Mouse (Mus musculus) ES-CJ7 (cell line): Measurements from ENCODE around the gene Vtcn1.
"Not testable (repeated sequence)": the region's sequence is repeated elsewhere in the genome, so short reads cannot be mapped to it uniquely, and the experiment has no call there.

Source experiments
- DNase-seq: peaks from one replicate; pipeline ENCODE4 v3.0.0; 2011; ENCODE audit warnings: low read depth, low spot score

Vtcn1 gene

DNA sequence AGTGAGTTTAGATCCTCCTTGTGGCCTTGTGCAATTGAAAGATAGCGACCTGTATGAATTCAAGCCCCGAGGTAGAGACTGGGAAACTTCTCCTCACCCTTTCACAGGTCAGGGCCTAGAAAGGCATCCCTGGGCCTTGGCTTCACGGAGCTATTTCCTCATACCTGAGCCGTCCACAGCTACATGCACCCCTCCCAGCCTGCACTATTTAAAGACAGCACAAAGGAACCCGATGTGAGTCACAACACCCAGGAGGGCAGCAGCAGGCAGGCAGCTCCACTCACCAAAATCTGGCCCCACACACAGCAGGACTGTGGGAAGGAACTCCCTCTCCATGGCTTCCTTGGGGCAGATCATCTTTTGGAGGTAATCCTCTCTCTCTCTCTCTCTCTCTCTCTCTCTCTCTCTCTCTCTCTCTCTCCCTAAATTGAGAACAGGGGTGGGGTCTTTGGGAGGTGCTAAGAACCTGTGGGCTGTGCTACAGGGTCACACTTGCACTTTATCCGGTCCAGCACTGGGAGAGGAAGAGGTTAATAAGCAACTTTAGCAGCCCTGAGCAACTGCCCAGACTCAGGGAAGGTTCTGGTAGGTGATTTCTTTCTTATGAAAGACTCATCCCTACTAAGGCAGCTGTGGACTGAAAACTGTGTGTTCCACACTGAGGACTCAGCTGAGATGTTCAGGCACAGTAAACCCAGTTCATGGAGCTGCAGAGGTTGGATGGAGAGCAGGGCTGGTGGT, at the start of gene Vtcn1:
Gene Vtcn1 (plus strand): TSS at position 235 of the 741 bp plus-strand sequence.
- no peak for DNase-seq

DNA sequence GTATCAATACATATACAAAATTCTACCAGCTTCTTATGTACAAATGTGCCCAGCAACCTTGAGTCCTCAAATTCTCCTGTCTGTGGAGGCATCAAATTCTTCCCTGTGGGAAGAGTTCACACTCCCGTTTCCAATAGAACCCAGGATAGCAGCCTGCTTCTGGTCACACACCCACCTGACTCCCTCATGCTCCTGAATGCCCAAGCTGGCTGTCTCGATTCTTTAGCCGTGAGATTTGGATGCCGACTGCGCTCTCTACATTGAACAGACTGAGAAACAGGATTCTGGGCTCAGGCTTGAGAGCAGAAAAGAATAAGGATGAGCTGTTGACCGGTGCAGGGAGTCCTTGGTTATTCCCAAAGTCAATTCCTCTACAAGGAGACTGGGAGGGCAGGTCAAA, 48.3 kb upstream of the Vtcn1 start:
- no peak for DNase-seq

DNA sequence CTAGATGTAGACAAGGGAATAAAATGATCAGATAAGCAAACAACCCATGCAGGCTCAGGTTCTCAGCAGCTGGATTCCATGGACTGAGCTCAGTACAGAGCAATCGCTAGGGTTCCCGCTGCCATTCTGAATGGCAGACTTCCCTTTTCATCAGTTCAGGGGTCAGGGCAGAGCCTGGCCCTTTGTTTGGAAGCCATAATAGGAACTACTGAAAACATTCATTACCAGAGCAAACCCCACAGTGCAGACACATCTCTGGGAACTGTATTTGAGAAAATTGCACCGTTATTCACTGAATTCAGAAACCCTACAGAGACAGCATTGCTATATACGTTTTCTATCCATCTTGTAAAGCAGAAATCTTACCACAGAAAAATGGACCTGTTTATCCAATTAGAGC, 47.7 kb upstream of the Vtcn1 start:
- no peak for DNase-seq

DNA sequence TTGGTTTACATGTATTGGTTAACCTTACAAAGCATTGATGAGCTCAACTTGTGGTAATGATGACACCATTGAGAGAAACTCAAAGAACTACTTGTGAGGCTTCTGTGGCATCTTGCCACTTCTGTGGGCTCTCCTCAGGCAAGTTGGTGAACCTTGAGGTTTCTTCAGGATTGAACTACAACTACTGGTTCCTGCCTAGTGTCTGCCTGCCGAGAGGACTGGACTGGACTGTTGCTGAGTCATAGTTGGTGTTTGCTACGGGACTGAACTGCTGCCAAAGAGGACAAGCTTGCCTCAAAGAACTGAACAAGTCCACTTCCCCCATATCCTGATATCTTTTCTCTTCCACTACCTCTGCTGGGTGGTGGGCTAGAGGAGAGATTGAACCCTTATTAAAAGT, 39.2 kb upstream of the Vtcn1 start:
- DNase-seq, result no peak

DNA sequence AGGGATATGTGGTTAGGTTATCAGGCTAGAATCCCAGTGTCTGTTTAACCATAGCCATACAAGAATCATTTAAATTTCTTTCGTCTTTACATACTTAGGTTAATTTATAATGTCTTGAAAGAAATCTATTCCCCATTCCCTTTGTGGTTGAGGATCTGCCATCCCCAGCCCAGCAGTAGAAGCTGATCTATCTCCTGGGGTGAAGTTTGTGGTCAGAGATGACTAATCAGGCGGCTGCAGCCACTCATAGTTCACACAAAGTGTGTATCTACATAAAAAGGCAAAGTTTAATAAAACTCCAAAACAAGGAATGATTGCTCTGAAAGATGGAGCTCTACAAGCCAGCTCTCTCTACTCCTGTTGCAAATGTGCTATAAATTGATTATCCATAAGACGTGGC, 33.6 kb upstream of the Vtcn1 start:
- DNase-seq, result no peak

DNA sequence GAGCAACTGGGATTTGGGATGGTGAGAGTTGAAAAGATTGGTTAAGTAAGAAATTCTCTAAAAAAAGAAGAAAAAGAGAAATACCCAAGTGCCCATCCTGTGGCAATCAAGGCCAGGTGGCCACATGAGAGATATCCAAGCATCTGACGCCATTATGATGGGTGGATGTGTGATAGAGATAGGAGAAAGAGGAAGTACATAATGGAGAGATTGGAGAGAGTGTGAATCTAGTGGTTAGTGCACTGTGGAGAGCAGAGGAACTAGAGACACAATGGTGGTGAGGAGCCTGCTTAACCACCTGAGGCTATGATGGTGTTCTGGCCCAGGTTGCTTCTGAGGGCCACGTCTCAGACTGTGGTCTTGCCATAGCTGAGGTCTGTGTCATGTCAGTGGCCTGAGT, 31.9 kb upstream of the Vtcn1 start:
- DNase-seq, result no peak

DNA sequence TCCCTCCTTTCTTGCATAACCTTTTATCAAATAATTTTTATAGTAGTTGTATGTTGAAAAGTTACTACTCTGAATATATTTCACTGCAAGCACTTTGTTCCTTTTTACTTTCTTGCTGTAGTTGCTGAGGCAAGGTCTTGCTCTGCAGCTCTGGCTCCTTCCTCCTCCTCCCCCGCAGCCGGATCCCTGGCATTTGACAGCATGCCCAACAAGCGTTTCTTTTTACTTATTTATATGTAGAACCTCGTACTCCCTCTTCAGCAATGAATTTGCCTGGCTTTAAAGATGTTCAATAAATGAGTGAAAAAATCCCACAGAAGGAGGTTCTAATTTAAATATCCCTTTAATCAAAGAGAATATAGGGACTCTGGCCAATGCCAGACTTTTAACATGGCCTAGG, 28.7 kb upstream of the Vtcn1 start:
- DNase-seq, result no peak

DNA sequence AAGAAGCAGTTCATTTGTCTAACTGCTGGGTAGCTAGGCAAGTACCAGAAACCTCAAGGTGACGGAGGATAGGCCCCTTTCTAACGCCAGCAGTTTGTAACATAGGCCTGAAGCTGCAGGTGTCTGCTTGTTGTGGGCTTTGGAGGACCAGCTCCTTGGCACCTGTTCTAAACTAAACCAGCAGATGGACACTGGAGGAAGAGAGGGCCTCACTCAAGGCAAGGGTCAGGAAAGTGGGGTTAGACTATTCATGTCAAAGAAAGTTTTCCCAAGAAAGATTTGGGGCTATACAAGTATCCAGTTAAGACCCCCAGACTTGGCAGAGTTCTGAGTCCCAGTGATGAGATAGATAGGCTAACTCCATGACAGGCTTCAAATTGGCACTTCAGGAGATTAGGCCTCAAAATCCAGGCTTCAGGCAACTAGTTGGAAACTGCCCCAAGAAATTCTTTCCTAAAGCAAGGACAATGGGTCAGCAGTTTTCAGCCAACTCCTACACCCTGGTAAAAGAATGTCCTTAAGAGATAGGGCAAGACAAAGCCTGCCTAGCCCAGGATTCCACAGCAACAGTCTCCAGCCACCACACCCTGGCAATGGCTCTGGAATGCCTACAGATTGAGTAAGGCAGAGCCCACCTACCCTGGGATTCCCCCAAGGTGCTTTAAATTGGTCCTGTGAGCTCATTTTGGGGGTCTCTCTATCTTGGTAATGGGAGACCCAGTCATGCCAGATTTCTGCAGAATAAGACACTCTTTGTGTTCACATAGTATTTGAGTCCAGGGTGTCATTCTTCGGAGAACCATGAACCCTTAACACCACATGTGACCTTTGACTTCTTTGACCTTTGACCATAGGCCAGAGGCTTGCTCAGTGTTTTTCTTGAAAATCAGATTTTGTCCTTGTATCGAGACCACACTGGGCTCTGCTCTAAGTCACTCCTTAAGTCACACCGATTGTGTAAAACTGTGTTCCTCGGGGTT, 27.8 kb upstream of the Vtcn1 start:
- peak; percentile 41 for DNase-seq

DNA sequence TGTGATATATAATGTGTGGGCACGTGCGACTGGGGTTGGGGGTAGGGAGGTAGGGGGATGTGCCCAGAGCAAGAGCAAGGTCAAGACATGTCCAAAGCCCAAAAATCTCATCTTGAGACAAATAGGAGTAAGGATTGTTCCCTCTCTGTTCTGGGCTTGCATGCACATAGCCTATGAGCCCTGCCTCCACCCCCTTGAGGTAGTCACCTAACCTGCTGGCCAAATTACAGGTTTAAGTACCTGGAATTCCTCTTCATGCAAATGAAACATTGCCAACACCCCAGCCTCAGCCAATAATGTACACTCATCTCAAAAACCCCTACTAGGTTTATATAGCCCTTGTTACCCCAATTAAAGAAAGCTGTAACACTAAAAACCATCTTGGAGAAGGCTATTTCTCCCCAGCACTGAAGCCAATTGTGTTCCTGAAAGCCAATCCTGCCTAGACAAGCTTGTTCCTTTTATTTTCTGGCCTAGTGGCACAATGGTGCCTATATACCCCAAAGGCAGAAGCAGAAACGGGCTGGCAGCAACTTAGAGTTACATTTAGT, 26.3 kb upstream of the Vtcn1 start:
- no peak for DNase-seq

DNA sequence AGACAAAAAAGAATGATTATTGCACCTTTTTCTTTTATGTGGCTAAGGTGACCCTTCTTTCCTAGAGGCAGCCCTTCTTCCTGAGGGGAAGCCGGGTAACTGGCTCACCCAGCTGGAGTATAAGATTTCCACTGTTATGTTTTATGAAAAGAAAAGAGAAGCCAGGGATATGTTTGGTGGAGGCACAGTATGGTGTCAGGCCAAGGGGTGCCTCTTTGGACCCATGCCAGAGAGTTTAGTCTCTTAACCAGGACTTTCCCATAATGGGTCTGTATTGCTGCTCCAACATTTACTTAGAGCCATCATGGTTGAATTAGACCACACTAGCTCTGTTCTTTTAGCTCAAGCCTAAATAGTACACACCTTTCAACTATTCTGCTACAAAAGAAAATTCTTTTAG, 20.3 kb upstream of the Vtcn1 start:
- DNase-seq, result no peak

DNA sequence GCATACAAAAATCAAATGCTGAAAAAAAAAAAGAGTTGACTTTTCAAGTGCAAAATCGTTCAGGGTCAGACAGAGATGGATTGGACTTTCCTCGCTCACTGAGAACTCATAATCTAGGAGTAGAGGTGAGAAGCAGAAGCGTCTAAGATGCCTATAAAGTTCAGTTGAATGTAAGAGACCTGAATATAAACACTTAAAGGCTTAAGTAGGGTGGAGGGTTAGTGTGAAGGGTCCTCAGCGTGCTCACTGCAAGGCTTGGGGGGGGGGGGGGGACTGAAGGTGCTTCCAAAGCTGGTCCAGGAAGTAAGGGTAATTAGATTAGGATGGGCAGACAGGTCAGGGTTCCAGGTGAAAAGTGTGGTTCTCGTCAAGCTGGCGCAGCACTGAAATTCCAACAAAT, 19.3 kb upstream of the Vtcn1 start:
- no peak for DNase-seq

DNA sequence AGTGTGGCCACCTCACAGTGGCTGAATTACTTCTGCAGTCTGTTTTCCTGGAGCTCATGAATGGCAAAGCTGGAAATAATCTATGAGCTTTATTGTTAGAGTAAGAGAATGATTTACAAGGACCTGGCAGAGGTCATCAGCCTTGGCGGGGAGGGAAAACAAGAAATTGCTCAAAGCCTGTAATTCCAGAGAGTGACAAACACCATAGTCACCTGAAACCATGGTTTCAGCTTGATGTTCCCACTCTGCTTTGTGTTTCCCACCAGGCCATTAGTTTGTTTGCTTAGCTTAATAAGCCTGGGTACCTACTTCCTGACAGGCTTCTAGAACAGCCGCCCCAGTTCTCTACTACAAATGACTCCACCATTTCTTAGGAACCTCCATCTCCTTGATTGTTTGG, 14.8 kb upstream of the Vtcn1 start:
- no peak for DNase-seq

DNA sequence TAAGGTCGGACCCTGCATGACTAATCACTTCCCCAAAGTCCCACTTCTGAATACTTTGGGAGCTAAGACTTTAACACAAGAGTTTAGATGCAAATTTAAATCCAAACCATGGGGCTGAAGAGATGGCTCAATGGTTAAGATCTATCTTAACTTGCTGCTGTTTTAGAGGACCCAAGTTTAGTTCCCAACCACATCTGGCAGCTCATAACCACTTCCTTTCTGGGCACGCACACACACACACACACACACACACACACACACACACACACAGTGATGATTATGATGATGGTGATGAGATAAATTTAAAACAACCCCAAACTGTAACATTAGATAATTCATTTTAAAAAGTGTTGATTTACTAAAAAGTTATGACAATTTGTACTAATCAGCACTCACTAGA, 13.4 kb upstream of the Vtcn1 start:
- no peak for DNase-seq

DNA sequence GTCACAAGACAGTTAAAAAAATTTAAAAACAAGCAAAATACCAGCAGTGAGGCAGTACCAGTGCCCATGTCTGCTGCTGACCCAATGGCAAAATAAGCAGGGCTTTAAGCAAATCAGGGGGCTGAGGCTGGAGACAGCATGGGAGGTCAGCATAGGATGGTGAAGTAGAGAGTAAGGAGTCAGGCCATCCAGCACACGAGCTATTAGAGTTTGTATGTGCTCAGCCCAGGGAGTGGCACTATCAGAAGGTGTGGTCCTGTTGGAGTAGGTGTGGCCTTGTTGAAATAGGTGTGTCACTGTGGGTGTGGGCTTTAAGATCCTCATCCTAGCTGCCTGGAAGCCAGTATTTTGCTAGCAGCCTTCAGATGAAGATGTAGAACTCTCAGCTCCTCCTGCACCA, 9.8 kb upstream of the Vtcn1 start:
- DNase-seq, result not testable (repeated sequence)

DNA sequence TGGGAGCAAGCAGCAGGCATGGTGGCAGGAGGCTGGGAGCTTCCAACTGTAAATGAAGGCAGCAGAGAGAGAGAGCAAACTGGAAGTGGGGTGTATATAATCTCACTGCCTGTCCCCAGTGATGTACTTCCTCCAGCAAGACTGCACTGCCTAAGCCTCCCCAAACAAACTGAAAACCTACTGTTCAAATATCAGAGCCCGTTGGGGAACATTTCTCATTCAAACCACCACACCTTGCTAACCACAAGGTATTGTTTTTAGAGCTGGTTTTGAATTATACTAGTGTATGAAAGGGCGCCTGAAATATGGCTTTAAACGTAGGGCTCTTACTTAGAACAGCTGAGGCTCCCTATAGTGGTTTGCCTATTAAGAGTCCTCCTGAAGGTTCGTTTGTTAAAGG, 6.5 kb upstream of the Vtcn1 start:
- DNase-seq, result no peak

DNA sequence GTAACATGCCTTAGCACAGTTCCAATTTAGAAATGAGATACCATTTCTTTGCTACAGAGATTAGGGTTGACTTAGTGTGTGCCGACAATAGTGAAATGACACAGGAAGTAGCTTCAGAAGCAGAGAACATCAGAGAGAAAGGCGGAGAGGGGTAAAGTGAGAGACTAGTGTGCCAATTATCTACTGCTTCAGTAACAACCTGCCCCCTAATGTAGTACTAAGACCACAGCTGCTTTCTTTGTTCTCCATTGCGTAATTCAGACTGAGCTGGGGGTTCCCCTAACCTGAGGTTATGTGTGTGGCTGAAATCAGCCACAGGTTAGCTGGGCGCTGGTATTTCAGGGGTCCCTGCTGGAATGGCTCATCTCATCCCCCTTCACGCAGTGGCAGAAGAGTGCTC, 5.7 kb upstream of the Vtcn1 start:
- DNase-seq, result no peak

DNA sequence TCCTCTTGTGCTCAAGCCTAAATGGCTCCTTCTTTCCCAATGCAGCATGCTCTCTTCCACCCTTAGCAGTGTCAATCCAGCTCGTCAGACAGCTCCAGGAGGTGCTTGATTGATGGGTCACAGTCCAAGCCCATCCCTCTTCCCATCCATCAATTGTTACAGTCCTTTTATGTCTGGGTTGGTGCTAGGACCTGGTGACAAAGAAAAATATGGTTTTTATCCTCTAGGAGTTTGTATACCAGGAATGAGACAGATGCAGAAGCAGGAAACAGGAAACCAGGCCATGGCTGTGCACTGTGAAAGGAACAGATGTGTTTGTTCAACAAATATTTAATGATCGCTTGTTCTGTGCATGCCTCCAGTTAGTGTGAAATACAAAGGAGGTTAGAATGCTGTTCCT, 4.4 kb upstream of the Vtcn1 start:
- DNase-seq, result no peak

DNA sequence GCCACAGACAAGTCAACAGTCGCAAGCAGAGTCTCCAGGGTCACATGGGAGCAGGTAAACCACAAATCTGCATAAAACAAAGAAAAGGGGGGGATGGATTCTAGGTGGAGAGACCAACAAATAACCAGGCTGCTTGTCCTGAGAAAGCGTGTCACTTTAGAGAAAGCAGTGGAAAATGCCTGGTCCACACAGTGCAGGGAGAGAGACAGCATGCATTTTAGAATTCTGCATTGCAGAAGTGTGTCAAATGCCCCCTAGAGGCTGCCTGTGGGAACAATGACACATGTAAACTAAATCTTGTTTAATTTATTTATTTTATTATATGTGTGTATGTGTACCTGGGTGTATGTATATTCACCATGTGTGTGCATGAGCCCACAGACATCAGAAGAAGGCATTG, 4.0 kb upstream of the Vtcn1 start:
- no peak for DNase-seq

DNA sequence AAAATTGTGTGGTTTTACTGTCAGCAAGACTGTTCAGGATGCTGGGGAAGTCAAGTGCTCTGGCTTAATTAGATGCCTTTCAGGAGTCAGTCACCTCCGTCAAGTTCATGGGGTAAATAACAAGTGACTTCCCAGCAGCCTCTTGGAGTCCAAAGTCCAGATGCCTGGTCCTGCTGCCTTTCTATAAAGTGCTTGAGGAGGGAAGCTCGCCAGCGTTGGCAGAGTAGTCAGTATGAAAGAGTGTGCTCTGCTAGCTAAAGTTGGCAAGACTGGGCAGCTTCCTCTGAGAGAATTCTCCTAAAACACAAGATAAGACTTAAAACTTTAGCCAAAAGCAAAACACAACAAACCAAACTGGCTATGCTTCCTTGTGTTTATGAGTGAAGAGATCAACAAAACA, 18.5 kb downstream of the Vtcn1 start:
- no peak for DNase-seq

DNA sequence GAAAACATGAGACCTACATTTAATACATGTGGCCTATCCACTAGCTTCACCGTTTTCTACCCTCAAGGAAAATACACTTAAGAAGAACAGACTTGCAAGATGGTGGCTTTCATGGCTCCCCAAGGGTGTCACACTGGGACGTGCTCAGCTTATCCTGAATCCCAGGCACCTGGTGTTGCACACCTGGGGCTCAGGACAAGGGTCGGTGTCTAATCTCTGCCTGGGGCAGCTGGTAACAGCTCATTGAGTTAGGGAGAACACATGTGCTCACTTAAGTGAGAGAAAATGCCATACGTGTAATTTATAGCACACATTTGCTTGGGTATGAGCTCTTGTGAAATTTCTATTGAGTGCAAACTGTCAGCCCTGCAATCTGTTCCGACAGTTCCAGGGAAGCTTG, 19.1 kb downstream of the Vtcn1 start:
- no peak for DNase-seq

DNA sequence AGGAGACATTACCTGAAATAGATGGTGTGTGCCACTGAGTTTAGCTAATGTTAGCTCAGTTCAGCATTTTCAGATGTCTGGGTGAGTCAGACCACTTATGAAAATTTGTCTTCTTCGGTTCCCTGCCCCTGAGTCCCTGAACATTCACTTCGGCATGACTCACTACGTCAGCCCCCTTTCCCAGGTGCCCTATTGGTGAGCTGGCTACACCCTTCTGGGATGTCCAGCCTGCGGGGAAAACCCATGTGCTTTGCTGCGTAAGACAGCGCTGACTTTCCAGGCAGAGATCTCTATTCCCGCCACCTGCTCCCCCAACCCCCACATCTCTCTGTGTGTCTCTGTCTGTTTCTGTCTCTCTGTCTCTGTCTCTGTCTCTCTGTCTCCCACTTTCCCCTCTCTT, 23.1 kb downstream of the Vtcn1 start:
- no peak for DNase-seq

DNA sequence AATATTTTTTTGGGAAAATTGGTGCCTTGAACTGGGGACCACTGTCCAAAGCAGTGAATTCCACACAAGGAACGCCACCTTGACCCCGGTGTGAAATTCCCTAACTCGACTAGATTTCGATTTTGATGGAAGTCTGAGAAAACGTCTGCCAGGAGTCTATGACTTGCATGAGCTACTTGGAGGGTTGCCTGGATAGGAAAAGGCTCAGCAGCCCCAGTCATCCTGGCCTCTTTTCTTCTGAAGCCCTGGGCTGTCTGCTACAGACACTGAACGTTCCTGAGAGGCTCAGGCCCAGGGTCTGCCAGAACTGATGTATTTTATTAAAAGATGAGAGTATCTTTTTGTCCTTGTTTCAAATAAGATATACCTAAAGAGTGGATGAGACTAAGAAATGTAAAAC, 25.2 kb downstream of the Vtcn1 start:
- DNase-seq, result no peak
